Mouse (Mus musculus): ENCODE measurements around the gene Vmn2r92.
"Not testable (repeated sequence)": the region's sequence is repeated elsewhere in the genome, so short reads cannot be mapped to it uniquely, and the experiment has no call there.

Gene Vmn2r92

GRCm38 (mm10) chr17:18151587-18151986 lies at the start of gene Vmn2r92:
Gene Vmn2r92 (plus strand): TSS chr17:18151887.
- DNase-seq (ENCODE audit: low spot score in 2 of 2) = not testable (repeated sequence)

- not testable (repeated sequence) for DNase-seq (ENCODE audit: low spot score in 2 of 2)
Measured at GRCm38 (mm10) chr17:18102265-18102664, 49.4 kb upstream of the Vmn2r92 start.

GRCm38 (mm10) chr17:18161194-18161593 lies 9.5 kb downstream of the Vmn2r92 start:
- DNase-seq (ENCODE audit: low spot score in 2 of 2) = not testable (repeated sequence)

- DNase-seq (ENCODE audit: low spot score in 2 of 2) = no peak
Measured at GRCm38 (mm10) chr17:18189732-18190131, 38.0 kb downstream of the Vmn2r92 start.

- no peak for DNase-seq (ENCODE audit: low spot score in 2 of 2)
Measured at GRCm38 (mm10) chr17:18221300-18221699, 69.6 kb downstream of the Vmn2r92 start.

GRCm38 (mm10) chr17:18231996-18232395 lies 80.3 kb downstream of the Vmn2r92 start:
- DNase-seq (ENCODE audit: low spot score in 2 of 2) = no peak

GRCm38 (mm10) chr17:18236931-18237330 lies 85.2 kb downstream of the Vmn2r92 start:
- DNase-seq (ENCODE audit: low spot score in 2 of 2) = no peak
